Mouse (Mus musculus): Measurements from ENCODE around the gene Inf2.

DNA sequence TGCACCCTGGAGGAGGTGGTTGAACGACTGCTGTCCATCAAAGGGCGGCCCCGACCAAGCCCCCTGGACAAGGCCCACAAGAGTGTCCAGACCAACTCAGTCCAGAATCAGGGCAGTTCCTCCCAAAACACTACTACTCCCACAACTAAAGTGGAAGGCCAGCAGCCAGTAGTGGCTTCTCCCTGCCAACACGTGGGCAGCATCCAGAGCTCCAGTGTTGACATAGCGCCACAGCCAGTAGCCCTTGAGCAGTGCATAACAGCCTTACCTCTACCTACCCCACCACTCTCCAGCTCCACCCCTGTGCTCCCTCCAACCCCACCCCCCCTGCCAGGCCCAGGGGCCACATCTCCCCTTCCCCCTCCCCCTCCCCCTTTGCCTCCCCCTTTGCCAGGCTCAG, 15.4 kb downstream of the Inf2 start:
- TF ChIP-seq CTCF (IDR thresholded peaks at IDR 0.05; ENCODE audit: extremely low read depth, insufficient read depth, insufficient read length, insufficient replicate concordance) = no peak
- no peak for TF ChIP-seq POLR2A (IDR thresholded peaks at IDR 0.05; ENCODE audit: low read depth, low read length)
